In the genomic region with DNA sequence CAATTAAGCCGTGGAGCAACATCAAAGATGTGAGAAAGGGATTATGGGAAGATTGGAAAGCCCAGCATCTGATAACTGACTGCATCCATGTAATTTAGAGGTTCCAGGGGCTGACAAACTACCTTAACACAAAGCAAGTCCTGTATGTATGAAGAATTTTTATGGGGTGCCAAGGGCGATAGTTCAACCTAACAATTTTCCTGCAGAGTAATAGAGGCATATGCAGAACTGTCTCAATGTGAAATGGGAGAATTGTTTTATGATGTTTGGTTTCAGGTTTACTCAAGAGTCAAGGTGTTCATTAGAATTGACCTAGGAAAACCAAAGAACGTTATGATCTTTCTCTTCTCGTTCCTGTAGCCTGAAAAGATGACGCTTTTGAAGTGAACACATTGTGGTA, we compare ENCODE assay signal across 32 mouse cellular contexts.
"Had no signal": no experiment of that assay in that cellular context is flagged by ENCODE, and none has a peak within 500 bp of the region (broad histone marks: within the 10 kb centered on the region; RNA-seq: fewer than 3 reads in every experiment).

No protein-coding gene starts in this region.

- H3K9me3 ChIP-seq: limb, embryonic 10.5 days; limb, embryonic 12.5 days; limb, embryonic 13.5 days; limb, embryonic 15.5 days; liver, embryonic 12.5 days; liver, embryonic 13.5 days; liver, embryonic 15.5 days; lung, embryonic 15.5 days; megakaryocyte, embryonic 14.5 days; midbrain, embryonic 10.5 days; midbrain, embryonic 12.5 days; midbrain, embryonic 13.5 days; midbrain, embryonic 15.5 days; neural tube, embryonic 12.5 days; neural tube, embryonic 13.5 days had no signal

- DNase-seq: left cerebral cortex, postnatal 4 days; liver; liver, embryonic 13.5 days; liver, postnatal 0 days; lung, adult 18-20 months; lung, adult 2 months; lung, embryonic 14.5 days; lung, postnatal 10 days; lung, postnatal 36 days; lung, postnatal 4 days; midbrain, embryonic 14.5 days had no signal

- H3K9ac ChIP-seq: limb, embryonic 12.5 days; limb, embryonic 13.5 days; limb, embryonic 15.5 days; liver, embryonic 12.5 days; liver, embryonic 13.5 days; liver, embryonic 14.5 days; liver, embryonic 15.5 days; liver, postnatal 0 days; lung, embryonic 14.5 days; lung, embryonic 15.5 days; midbrain, embryonic 12.5 days; midbrain, embryonic 13.5 days; midbrain, embryonic 15.5 days; neural tube, embryonic 12.5 days; neural tube, embryonic 13.5 days had no signal

- H3K36me3 ChIP-seq: limb, embryonic 10.5 days; limb, embryonic 12.5 days; limb, embryonic 13.5 days; limb, embryonic 15.5 days; liver, embryonic 12.5 days; liver, embryonic 13.5 days; liver, embryonic 15.5 days; lung, embryonic 15.5 days; midbrain, embryonic 10.5 days; midbrain, embryonic 12.5 days; midbrain, embryonic 13.5 days; midbrain, embryonic 15.5 days; neural tube, embryonic 12.5 days; neural tube, embryonic 13.5 days had no signal

- H3K27ac ChIP-seq: limb, embryonic 10.5 days; limb, embryonic 12.5 days; limb, embryonic 13.5 days; limb, embryonic 15.5 days; liver, embryonic 12.5 days; liver, embryonic 13.5 days; liver, embryonic 14.5 days; liver, embryonic 15.5 days; lung, embryonic 15.5 days; macrophage; midbrain, embryonic 10.5 days; midbrain, embryonic 12.5 days; midbrain, embryonic 13.5 days; midbrain, embryonic 15.5 days; neural tube, embryonic 12.5 days; neural tube, embryonic 13.5 days had no signal

- H3K4me2 ChIP-seq: limb, embryonic 12.5 days; limb, embryonic 13.5 days; limb, embryonic 15.5 days; liver, embryonic 11.5 days; liver, embryonic 12.5 days; liver, embryonic 13.5 days; liver, embryonic 15.5 days; lung, embryonic 14.5 days; lung, embryonic 15.5 days; midbrain, embryonic 11.5 days; midbrain, embryonic 12.5 days; midbrain, embryonic 13.5 days; midbrain, embryonic 15.5 days; neural tube, embryonic 12.5 days; neural tube, embryonic 13.5 days had no signal

- H3K4me1 ChIP-seq: limb, embryonic 10.5 days; limb, embryonic 12.5 days; liver, embryonic 12.5 days; liver, embryonic 13.5 days; liver, embryonic 15.5 days; lung, embryonic 15.5 days; megakaryocyte, embryonic 14.5 days; midbrain, embryonic 12.5 days; midbrain, embryonic 13.5 days; midbrain, embryonic 15.5 days; neural tube, embryonic 12.5 days; neural tube, embryonic 13.5 days had no signal

- H3K27me3 ChIP-seq: limb, embryonic 12.5 days; limb, embryonic 13.5 days; limb, embryonic 15.5 days; liver, embryonic 12.5 days; liver, embryonic 13.5 days; liver, embryonic 15.5 days; lung, embryonic 15.5 days; midbrain, embryonic 12.5 days; midbrain, embryonic 13.5 days; midbrain, embryonic 15.5 days; neural tube, embryonic 12.5 days; neural tube, embryonic 13.5 days had no signal

- ATAC-seq: liver, embryonic 12.5 days; liver, postnatal 0 days; lung, postnatal 0 days; midbrain, embryonic 13.5 days; midbrain, embryonic 15.5 days; midbrain, embryonic 16.5 days had no signal

- H3K4me3 ChIP-seq: limb, embryonic 10.5 days; limb, embryonic 12.5 days; limb, embryonic 13.5 days; limb, embryonic 15.5 days; liver, embryonic 12.5 days; liver, embryonic 13.5 days; liver, embryonic 15.5 days; lung, embryonic 15.5 days; megakaryocyte, embryonic 14.5 days; midbrain, embryonic 10.5 days; midbrain, embryonic 12.5 days; midbrain, embryonic 13.5 days; midbrain, embryonic 15.5 days; myocyte; neural tube, embryonic 12.5 days; neural tube, embryonic 13.5 days had no signal
